Mouse (Mus musculus) ovary, postnatal 14 days (tissue): ENCODE measurements around the gene Grid1.

Source experiments
- DNase-seq: peaks from one replicate; pipeline ENCODE4 v3.0.0; 2022; ENCODE audit warnings: low spot score

Gene Grid1

DNA sequence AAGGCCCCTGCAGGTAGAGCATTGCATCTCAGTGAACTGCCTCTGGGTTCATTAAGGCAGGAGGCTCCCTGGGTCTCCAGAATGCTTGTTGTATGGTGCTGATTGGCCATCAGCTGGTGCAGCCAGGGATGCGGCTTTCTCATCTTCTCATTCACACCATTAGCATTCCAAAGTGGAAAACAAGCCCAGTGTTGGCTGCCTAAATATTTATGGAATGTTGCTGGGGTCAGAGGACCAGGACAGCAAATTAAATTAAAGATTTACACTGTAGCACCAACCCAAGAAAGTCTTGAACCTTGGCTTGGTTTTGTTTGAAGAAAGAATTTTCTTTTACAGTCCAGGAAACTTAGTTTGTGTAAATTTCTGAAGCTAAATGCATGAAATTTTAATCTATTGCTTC is 97.2 kb downstream of the Grid1 start:
- DNase-seq, result no peak

DNA sequence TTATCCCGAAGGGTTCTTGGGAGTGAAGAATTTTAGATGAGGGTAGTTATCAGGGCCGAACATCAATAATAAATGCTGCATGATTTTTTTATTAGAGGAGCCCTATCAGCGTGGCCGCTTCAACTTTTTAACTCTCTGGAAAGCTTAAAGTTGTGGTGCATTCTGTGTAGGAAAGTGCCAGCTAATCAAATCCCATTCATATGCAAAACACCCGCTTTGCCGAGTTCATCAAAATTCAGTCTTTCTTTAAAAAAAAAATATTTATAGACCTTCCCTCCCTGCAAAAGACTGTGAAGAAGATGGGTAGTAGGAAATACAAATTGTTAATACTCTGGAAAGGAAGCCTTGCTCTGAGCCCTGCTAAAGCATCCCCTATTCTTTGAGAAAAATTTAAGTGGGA is 99.3 kb downstream of the Grid1 start:
- no peak for DNase-seq

DNA sequence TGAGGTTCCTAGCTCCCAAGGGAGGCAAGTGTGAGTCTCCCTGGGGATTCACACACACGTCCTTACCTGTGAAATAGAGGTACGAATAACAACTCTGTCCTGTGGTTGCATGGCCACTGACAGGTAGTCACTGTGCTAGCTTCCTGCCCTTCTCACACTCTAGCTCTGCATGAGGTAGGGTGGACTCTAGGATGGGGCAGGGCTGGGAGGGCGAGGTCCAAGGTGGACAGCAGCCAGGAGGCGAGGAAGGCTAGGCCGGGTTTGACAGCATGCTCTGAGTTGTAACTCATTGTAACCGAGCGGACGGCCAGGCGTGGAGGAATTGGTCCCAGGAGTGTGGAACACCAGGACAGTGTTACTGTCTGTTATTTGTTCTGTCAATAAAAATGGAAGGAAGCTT is 101.4 kb downstream of the Grid1 start:
- DNase-seq, result no peak

- DNase-seq, result no peak
Measured at GRCm38 (mm10) chr14:34925021-34925420, 105.1 kb downstream of the Grid1 start.

- DNase-seq, result no peak
Measured at GRCm38 (mm10) chr14:34930040-34930719, 110.3 kb downstream of the Grid1 start.

DNA sequence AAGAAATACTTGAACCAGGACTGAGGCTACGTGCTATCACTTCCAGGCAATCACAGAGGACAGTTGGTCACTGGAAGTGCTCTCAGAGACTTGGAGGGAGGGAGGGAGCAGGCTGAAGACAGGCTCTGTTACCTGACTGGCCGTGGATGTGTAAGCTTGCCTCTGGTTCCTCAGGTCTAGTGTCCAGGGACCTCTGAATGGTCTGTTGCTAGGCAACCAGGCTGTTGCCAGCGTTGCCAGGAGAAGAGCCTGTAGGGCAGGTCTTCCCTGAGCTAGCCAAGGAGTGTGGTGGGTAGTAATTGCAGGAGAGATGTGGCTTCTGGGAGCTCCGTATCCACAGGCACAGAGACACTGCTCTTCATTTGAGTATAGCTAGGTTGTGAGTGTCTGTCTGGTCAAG is 113.3 kb downstream of the Grid1 start:
- DNase-seq, result no peak

- no peak for DNase-seq
Measured at GRCm38 (mm10) chr14:34936192-34936770, 116.4 kb downstream of the Grid1 start.

DNA sequence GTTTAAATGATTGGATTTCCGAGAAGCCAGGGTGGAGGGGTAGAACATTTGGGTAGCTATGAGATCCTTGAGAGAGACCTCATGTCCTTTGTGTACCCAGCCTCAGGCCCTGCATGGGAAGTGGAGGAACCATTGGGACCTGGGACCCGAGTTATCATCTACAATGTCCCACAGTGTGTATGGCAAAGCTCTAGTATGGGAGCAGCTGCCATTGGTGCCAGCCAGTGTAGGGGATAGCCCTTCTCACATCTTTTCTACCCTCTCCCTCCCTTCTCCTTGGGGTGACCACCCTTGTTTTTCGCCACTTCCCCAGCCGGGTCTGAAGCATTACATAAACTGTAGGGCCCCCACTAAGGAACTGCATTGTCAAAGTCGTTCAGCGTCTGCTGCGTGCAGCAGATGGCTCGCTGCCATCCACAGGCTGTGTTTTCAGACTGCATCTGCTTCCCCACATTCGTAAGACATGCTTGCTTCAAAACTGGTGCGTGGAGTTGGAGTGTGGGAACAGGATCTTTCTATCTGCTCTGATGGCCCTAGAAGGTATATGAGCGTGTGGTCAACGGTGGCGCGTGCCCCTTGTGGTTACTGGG is 124.6 kb downstream of the Grid1 start:
- DNase-seq, result no peak

DNA sequence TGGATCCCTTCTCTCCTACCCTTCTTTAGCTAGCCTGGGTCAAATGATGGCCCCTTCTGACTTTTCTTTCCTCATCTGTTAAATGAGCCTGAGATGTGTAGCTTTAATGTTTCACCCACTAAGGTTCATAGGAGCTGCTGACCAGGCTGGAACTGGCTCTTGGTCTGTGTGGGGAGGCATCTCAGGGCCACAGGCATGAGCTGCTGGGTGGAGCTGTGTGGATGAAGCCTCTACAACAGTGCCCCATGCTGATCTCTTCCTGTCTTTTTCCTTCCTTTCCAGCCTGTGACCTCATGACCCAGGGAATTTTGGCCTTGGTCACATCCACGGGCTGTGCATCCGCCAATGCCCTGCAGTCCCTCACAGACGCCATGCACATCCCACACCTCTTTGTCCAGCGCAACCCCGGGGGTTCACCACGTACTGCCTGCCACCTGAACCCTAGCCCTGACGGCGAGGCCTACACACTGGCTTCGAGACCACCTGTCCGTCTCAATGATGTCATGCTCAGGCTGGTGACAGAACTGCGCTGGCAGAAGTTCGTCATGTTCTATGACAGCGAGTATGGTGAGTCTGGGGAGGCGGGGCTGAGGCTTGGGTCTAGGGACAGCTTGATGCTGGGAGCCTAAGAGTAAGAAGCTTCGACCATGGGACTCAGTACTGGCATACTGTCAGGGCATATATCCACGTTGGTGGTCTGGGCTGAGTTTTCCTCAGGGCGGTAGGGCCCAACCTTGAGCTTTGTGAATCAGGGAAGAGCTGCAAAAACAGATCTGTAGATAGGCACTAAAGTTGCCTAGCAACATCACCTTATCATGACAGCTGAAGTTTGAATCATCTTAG is 125.8 kb downstream of the Grid1 start:
- DNase-seq, result no peak

GRCm38 (mm10) chr14:34946314-34946583 is 126.3 kb downstream of the Grid1 start:
- DNase-seq, result no peak

GRCm38 (mm10) chr14:34948249-34948648 is 128.3 kb downstream of the Grid1 start:
- DNase-seq, result no peak

- no peak for DNase-seq
Measured at GRCm38 (mm10) chr14:34952311-34952710, 132.4 kb downstream of the Grid1 start.

GRCm38 (mm10) chr14:34953566-34953965 is 133.7 kb downstream of the Grid1 start:
- DNase-seq, result no peak

GRCm38 (mm10) chr14:34955689-34956088 is 135.8 kb downstream of the Grid1 start:
- DNase-seq, result no peak

DNA sequence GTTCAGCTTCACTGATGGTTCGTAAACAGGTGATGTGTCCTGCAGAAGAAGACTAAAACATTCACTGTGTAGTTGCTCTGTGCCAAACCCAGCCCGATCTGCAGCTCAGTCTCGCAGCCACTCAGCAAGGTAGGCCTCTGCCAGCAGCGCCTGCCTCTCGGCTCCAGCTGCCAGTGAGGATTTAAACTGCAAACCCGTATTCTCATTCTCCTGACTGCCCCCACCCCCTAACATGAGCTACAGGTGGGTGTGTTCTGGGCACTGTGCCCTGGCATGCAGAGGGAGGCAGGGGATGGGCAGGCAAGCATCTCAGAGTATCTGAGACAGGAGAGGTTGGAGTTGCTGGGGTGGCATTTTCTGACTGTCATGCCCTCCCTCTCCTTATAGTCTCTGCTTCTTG is 140.3 kb downstream of the Grid1 start:
- DNase-seq, result no peak

GRCm38 (mm10) chr14:34963616-34964168 is 143.8 kb downstream of the Grid1 start:
- DNase-seq, result no peak

DNA sequence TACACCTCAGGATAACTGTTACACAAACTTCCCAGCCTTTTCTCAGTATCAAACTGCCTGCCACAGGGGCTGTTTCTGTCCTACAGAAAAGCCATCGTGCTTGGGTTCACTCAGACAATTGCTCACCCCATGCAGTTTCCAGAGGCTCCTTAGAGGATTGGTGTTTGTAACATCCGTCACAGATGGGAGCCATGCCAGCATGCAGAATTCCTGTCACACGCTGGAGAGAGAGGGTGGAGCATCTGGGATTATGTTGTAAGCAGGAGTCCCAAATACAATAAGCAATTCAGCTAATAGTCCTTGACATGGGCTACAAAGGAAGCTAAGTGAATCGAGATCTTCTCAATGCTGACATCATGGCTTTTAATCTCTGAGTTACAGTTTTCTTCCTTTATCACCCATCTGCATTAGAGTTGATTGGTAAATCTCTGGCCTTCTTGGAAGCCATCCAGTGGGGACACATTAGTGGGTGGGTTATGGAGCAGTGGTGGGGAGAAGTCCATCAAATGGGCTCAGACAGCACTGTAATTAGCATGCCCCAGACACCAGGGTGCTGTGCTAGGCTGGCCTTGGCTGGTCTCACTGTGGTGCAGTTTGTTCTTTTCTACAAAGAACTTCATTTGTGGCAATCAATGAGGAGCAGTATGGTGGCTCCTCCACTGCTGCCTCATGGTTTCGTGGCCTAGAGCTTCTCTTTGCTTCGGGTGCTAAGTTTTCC is 149.4 kb downstream of the Grid1 start:
- no peak for DNase-seq

GRCm38 (mm10) chr14:34972930-34973329 is 153.0 kb downstream of the Grid1 start:
- no peak for DNase-seq

DNA sequence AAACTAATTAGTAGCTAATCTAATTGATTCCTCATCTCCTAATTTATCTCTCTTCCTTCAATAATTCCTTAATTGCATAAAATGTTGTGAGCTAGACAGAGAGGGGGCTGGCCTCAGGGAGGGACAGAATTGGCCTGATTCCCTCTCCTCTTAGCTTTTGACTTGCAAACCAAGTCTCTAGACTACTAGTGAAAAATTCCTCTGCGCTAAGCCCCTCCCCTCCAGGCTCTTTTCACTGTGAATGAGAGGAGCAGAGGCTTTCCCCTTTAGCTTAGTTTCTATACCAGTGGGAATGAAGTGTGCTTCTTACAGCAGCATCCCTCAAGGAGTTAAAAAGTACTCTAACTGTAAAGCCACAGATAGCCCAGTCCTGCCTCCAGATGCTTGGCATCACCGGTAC is 160.8 kb downstream of the Grid1 start:
- DNase-seq, result no peak

- DNase-seq, result no peak
Measured at GRCm38 (mm10) chr14:34989131-34989530, 169.2 kb downstream of the Grid1 start.

DNA sequence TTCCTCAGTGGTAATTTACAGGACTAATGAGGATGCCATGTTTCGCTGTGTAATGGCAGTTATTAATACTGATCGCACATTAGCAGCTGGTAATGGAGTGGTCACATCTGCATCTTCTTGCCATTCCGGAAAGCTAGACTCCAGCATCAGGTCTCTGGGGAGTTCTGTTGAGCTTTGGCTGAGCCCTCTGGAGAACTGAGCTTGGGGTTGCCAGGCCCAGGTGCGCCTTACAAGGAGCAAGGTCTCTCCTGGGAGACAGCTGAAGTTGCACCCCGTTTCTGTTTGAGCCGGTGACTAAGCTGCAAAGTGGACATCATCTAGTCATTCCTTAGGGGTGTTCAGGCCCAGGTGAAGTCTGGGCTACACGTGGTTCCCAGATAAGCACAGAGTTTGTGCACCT is 186.8 kb downstream of the Grid1 start:
- no peak for DNase-seq

DNA sequence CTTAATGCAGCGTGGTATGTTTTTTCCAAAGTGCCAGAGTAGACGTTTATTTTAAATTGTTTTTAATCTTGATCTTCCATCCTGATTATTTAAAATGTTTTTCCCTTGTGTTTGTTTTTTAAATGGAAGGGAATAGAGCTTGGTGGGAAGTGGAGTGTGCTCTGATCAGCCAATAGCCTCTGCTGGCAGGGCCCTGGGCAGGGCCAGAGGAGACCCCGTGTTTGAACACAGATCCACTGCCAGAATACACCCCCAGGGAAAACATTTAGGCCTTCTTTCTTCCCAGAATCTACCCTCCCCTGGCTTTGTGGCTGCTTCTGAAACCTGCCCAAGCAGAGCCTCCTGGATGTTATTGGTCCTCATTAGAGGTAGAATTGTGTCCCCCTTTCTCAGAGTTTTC is 188.8 kb downstream of the Grid1 start:
- no peak for DNase-seq
